Mouse (Mus musculus): ENCODE results near the gene Nudt16l1. TPM values are rescaled to one million over a fixed set of nuclear protein-coding genes. Genes with fewer than 3 reads are reported as not detected.

Nudt16l1 gene
- polyA plus RNA-seq, 1 experiment from 2014 or later: 152 TPM

DNA sequence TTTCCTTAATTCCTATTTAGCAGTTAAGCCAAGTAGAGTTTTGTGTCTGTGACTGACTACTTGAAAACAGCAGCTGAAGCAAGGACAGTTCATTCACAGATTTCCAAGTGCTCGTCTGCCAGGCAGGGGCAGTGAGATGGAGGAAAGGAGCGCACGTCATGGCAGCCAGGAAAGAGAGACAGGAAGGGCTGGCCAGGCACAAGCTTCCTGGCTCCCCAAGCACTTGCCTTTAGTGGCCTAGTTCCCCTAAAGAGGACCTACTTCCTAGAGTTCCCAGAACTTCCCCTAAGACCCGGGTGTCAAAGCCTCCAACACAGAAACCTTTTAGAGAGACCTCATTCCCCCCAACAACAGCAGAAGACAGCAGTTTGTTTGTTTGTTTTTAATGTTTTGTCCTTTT is 18.0 kb upstream of the Nudt16l1 start:
- H3K4me2 ChIP-seq (ENCODE audit: low read length): no peak overlapping the region
- H3K27me3 ChIP-seq (ENCODE audit: insufficient read depth, low read length): no peaks in the 10 kb centered on the region
- H3K36me3 ChIP-seq (ENCODE audit: insufficient read depth, low read length): peaks cover 56% of the 10 kb centered on the region
- TF ChIP-seq CTCF (IDR thresholded peaks at IDR 0.05; ENCODE audit: low read depth): no peak
- DNase-seq (ENCODE audit: low spot score): no peak
- no peak overlapping the region for H3K4me3 ChIP-seq (replicated peaks; ENCODE audit: low read depth, low read length)
- peak overlapping the region; percentile 48; the same call in 1 of the 2 replicates for H3K27ac ChIP-seq
- no peak overlapping the region for H3K9ac ChIP-seq (ENCODE audit: low read depth, low read length)
- H3K9me3 ChIP-seq (replicated peaks; ENCODE audit: low read length): no peaks in the 10 kb centered on the region
- WGBS: 74% methylated on average over 4 of the region's 4 CpGs
- H3K4me1 ChIP-seq (replicated peaks; ENCODE audit: insufficient read depth, low read length): no peaks in the 10 kb centered on the region
- no peak for ATAC-seq (replicated peaks; ENCODE audit: low FRiP score, low read depth)

DNA sequence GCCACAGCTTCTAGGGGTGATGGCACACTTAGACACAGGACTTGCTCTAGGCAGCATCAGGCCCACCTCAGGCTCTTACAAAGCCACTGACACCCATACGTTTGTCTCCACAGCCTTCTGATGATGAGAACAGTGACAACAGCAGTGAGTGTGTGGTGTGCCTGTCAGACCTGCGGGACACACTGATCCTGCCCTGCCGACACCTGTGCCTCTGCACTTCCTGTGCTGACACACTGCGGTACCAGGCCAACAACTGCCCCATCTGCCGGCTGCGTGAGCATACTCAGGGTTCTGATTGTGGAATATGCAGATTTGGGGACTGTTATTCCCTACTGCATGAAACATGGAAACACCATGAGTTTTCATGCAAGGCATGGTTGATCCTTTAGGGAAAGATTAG is 16.1 kb upstream of the Nudt16l1 start:
- H3K4me2 ChIP-seq (ENCODE audit: low read length): no peak overlapping the region
- TF ChIP-seq CTCF (IDR thresholded peaks at IDR 0.05; ENCODE audit: low read depth): no peak
- no peaks in the 10 kb centered on the region for H3K9me3 ChIP-seq (replicated peaks; ENCODE audit: low read length)
- no peak overlapping the region for H3K27ac ChIP-seq
- DNase-seq (ENCODE audit: low spot score) (no peak), ATAC-seq (replicated peaks; ENCODE audit: low FRiP score, low read depth) (no peak)
- peaks cover 61% of the 10 kb centered on the region for H3K36me3 ChIP-seq (ENCODE audit: insufficient read depth, low read length)
- H3K4me3 ChIP-seq (replicated peaks; ENCODE audit: low read depth, low read length): no peak overlapping the region
- H3K4me1 ChIP-seq (replicated peaks; ENCODE audit: insufficient read depth, low read length): no peaks in the 10 kb centered on the region
- H3K9ac ChIP-seq (ENCODE audit: low read depth, low read length): no peak overlapping the region
- 93% methylated on average over 6 of the region's 6 CpGs for WGBS
- H3K27me3 ChIP-seq (ENCODE audit: insufficient read depth, low read length): no peaks in the 10 kb centered on the region

DNA sequence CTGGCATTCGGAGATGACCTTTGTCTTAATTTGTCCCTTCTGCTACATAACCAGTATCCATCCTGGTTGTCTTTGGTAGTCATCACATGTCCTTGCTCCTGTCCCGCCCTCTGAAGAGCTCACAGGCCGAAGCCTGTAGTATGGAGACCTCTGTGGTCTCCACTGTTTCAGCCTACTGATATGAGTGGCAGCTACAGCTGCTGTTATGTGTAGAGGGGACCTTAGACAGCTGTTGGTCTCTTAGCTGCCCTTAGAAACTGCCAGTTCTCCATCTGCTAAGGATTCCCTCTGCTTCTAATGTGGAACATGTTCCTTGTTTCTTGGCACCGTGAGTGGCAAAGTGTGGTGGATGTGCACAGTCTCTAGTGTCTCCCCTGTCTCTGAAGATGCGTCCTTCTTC is 14.6 kb upstream of the Nudt16l1 start:
- Histone ChIP-seq H3K9me3 (replicated peaks; ENCODE audit: low read length) (no peaks in the 10 kb centered on the region), H3K27ac (no peak overlapping the region), H3K9ac (ENCODE audit: low read depth, low read length) (no peak overlapping the region), H3K36me3 (ENCODE audit: insufficient read depth, low read length) (peaks cover 65% of the 10 kb centered on the region), H3K4me1 (replicated peaks; ENCODE audit: insufficient read depth, low read length) (no peaks in the 10 kb centered on the region), H3K27me3 (ENCODE audit: insufficient read depth, low read length) (no peaks in the 10 kb centered on the region), H3K4me2 (ENCODE audit: low read length) (no peak overlapping the region), H3K4me3 (replicated peaks; ENCODE audit: low read depth, low read length) (no peak overlapping the region)
- no peak for DNase-seq (ENCODE audit: low spot score)
- no peak for TF ChIP-seq CTCF (IDR thresholded peaks at IDR 0.05; ENCODE audit: low read depth)
- 91% methylated on average over 5 of the region's 5 CpGs for WGBS
- no peak for ATAC-seq (replicated peaks; ENCODE audit: low FRiP score, low read depth)

GRCm38 (mm10) chr16:4927967-4928366 is 10.6 kb upstream of the Nudt16l1 start:
- Histone ChIP-seq H3K9ac (ENCODE audit: low read depth, low read length) (no peak overlapping the region), H3K4me1 (replicated peaks; ENCODE audit: insufficient read depth, low read length) (no peaks in the 10 kb centered on the region), H3K9me3 (replicated peaks; ENCODE audit: low read length) (no peaks in the 10 kb centered on the region), H3K36me3 (ENCODE audit: insufficient read depth, low read length) (peaks cover 78% of the 10 kb centered on the region), H3K27me3 (ENCODE audit: insufficient read depth, low read length) (no peaks in the 10 kb centered on the region), H3K27ac (no peak overlapping the region), H3K4me3 (replicated peaks; ENCODE audit: low read depth, low read length) (no peak overlapping the region), H3K4me2 (ENCODE audit: low read length) (no peak overlapping the region)
- ATAC-seq (replicated peaks; ENCODE audit: low FRiP score, low read depth): no peak
- no peak for TF ChIP-seq CTCF (IDR thresholded peaks at IDR 0.05; ENCODE audit: low read depth)
- DNase-seq (ENCODE audit: low spot score): no peak
- 93% methylated on average over 7 of the region's 7 CpGs for WGBS

DNA sequence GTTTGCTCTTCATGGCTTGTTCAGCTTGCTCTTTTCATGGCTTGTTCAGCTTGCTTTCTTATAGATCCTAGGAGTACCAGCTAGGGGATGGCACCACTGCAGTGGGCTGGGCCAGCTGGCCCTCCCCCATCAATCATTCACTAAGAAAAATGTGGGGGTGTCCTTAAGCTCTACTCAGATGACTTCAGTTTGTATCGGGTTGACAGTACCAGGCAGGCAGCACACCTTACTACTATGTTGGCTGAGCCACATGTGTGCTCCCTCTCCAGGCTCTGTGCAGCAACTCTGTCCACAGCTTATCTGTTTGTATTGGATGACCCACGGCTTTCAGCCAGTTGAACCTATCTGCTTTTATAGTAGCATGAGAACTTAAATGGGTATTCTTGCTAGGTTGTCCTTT is 10.1 kb upstream of the Nudt16l1 start:
- DNase-seq (ENCODE audit: low spot score) (no peak), ATAC-seq (replicated peaks; ENCODE audit: low FRiP score, low read depth) (no peak)
- WGBS: 71% methylated on average over 2 of the region's 2 CpGs
- no peak for TF ChIP-seq CTCF (IDR thresholded peaks at IDR 0.05; ENCODE audit: low read depth)
- H3K9ac ChIP-seq (ENCODE audit: low read depth, low read length): no peak overlapping the region
- H3K27ac ChIP-seq: no peak overlapping the region
- H3K4me2 ChIP-seq (ENCODE audit: low read length): no peak overlapping the region
- no peaks in the 10 kb centered on the region for H3K4me1 ChIP-seq (replicated peaks; ENCODE audit: insufficient read depth, low read length)
- H3K4me3 ChIP-seq (replicated peaks; ENCODE audit: low read depth, low read length): no peak overlapping the region
- H3K9me3 ChIP-seq (replicated peaks; ENCODE audit: low read length): no peaks in the 10 kb centered on the region
- H3K27me3 ChIP-seq (ENCODE audit: insufficient read depth, low read length): no peaks in the 10 kb centered on the region
- peaks cover 77% of the 10 kb centered on the region for H3K36me3 ChIP-seq (ENCODE audit: insufficient read depth, low read length)

- ATAC-seq (replicated peaks; ENCODE audit: low FRiP score, low read depth) (peak; percentile 86), DNase-seq (ENCODE audit: low spot score) (peak; percentile 55)
- Histone ChIP-seq H3K9me3 (replicated peaks; ENCODE audit: low read length) (no peaks in the 10 kb centered on the region), H3K27ac (peak overlapping the region; percentile 47; the same call in 1 of the 2 replicates), H3K9ac (ENCODE audit: low read depth, low read length) (no peak overlapping the region), H3K4me3 (replicated peaks; ENCODE audit: low read depth, low read length) (no peak overlapping the region), H3K4me1 (replicated peaks; ENCODE audit: insufficient read depth, low read length) (no peaks in the 10 kb centered on the region), H3K4me2 (ENCODE audit: low read length) (no peak overlapping the region), H3K36me3 (ENCODE audit: insufficient read depth, low read length) (peaks cover 67% of the 10 kb centered on the region), H3K27me3 (ENCODE audit: insufficient read depth, low read length) (no peaks in the 10 kb centered on the region)
- TF ChIP-seq CTCF (IDR thresholded peaks at IDR 0.05; ENCODE audit: low read depth): peak; percentile 27; the same call in 1 of the 2 replicates
- WGBS: 63% methylated on average over 3 of the region's 3 CpGs
These were observed 6.1 kb upstream of the Nudt16l1 start for GRCm38 (mm10) chr16:4932429-4932828.

GRCm38 (mm10) chr16:4935430-4935829 is 3.1 kb upstream of the Nudt16l1 start:
- Histone ChIP-seq H3K9ac (ENCODE audit: low read depth, low read length) (no peak overlapping the region), H3K4me3 (replicated peaks; ENCODE audit: low read depth, low read length) (no peak overlapping the region), H3K4me2 (ENCODE audit: low read length) (no peak overlapping the region), H3K4me1 (replicated peaks; ENCODE audit: insufficient read depth, low read length) (peaks cover 14% of the 10 kb centered on the region; the same call in 1 of the 2 replicates), H3K9me3 (replicated peaks; ENCODE audit: low read length) (no peaks in the 10 kb centered on the region), H3K27ac (no peak overlapping the region; the same call in 1 of the 2 replicates), H3K36me3 (ENCODE audit: insufficient read depth, low read length) (peaks cover 47% of the 10 kb centered on the region; the same call in 1 of the 2 replicates), H3K27me3 (ENCODE audit: insufficient read depth, low read length) (no peaks in the 10 kb centered on the region)
- TF ChIP-seq CTCF (IDR thresholded peaks at IDR 0.05; ENCODE audit: low read depth): no peak
- ATAC-seq (replicated peaks; ENCODE audit: low FRiP score, low read depth) (no peak), DNase-seq (ENCODE audit: low spot score) (no peak)
- WGBS: 97% methylated on average over 31 of the region's 31 CpGs
